Mouse (Mus musculus) hindbrain, embryonic 13.5 days (tissue): ENCODE data around the gene Bag6. TPM values are rescaled to one million over a fixed set of nuclear protein-coding genes. Genes with fewer than 3 reads are reported as not detected.
A peak's percentile ranks its signal among the peaks of the same experiment; 100 is the strongest.

Experiments
- ATAC-seq: fragments of 200-750 bp; cut with Nextera tagmentation; 2 replicates; pipeline ENCODE4 v1.8.0; 2017; ENCODE audit warnings: moderate TSS enrichment; ENCODE audit not compliant: low FRiP score
- H3K27ac ChIP-seq: fragments of 300-500 bp; sonication (generic); 2 replicates; pipeline ENCODE4 v1.5.1; 2015; ENCODE audit warnings: inconsistent platforms, mild to moderate bottlenecking, moderate library complexity
- H3K27me3 ChIP-seq: fragments of 300-500 bp; sonication (generic); 2 replicates; pipeline ENCODE4 v1.6.1; 2015; ENCODE audit warnings: mild to moderate bottlenecking, inconsistent platforms
- H3K36me3 ChIP-seq: fragments of 300-500 bp; sonication (generic); 2 replicates; pipeline ENCODE4 v1.6.1; 2015; ENCODE audit warnings: mild to moderate bottlenecking, inconsistent platforms
- H3K4me1 ChIP-seq: fragments of 300-500 bp; sonication (generic); replicated peaks from 2 replicates; pipeline ENCODE4 v1.6.1; 2015; ENCODE audit warnings: inconsistent platforms
- H3K4me2 ChIP-seq: fragments of 300-500 bp; sonication (generic); 2 replicates; pipeline ENCODE4 v1.6.1; 2015; ENCODE audit warnings: inconsistent platforms, mild to moderate bottlenecking, moderate library complexity
- H3K4me3 ChIP-seq: fragments of 300-500 bp; sonication (generic); 2 replicates; pipeline ENCODE4 v1.5.1; 2015; ENCODE audit warnings: mild to moderate bottlenecking, inconsistent platforms
- H3K9ac ChIP-seq: fragments of 300-500 bp; sonication (generic); 2 replicates; pipeline ENCODE4 v1.6.1; 2015; ENCODE audit warnings: mild to moderate bottlenecking, inconsistent platforms
- H3K9me3 ChIP-seq: fragments of 300-500 bp; sonication (generic); 2 replicates; pipeline ENCODE4 v1.6.1; 2016; ENCODE audit warnings: inconsistent platforms
- WGBS: fragments of 180-500 bp; shearing (Covaris S2); methylation state at CpG from one replicate; pipeline ENCODE4 v1.1.7; 2015; 5-methylcytosine and 5-hydroxymethylcytosine counted together
- microRNA-seq: library from miRNA; unstranded; fragments of <30 nt; microRNA quantifications from one replicate; pipeline ENCODE4, GENCODE M21; 2016
- polyA plus RNA-seq: library from polyadenylated mRNA; unstranded; fragments of >200 nt; fragmentation: Nextera tagmentation; extraction: Ambion mirVana; gene quantifications from 2 replicates; pipeline ENCODE4 v1.2.1, GENCODE M21; 2015

The Bag6 gene
- polyA plus RNA-seq, 1 experiment from 2014 or later = 76.5 TPM

GRCm38 (mm10) chr17:35194844-35195630 is 60.1 kb downstream of the Bag6 start:
- WGBS = 41% methylated on average over 19 of the region's 19 CpGs
- Histone ChIP-seq H3K27me3 (peaks cover 57% of the 10 kb centered on the region), H3K9me3 (no peaks in the 10 kb centered on the region), H3K4me2 (peak overlapping the region; percentile 65), H3K27ac (no peak overlapping the region), H3K4me1 (peaks cover 18% of the 10 kb centered on the region), H3K36me3 (no peaks in the 10 kb centered on the region), H3K4me3 (peak overlapping the region; percentile 40), H3K9ac (peak overlapping the region; percentile 62)
- no peak for ATAC-seq

DNA sequence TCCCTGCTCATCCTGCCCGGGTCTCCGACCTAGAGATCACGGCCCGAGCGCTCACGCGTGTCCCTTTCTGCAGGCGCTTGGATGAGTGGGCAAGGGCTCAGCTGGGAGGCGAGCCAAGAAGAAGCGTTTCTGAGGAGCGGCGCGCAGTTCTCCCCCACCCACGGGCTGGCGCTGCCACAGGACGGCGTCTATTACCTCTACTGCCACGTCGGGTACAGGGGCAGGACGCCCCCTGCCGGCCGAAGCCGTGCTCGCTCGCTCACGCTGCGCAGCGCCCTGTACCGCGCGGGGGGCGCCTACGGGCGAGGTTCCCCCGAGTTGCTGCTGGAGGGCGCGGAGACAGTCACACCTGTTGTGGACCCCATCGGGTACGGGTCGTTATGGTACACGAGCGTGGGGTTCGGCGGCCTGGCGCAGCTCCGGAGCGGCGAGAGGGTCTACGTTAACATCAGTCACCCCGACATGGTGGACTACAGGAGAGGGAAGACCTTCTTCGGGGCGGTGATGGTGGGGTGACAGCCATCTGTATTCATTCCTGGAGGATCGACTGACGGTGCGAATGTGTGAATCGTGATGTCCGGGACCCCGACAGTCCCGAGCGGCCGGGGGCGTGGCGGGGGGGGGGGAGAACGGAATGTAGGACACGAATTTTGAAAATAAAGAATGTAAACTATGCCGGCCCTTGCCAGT is 60.8 kb downstream of the Bag6 start:
- peak; percentile 57; the same call in 1 of the 2 replicates for ATAC-seq
- Histone ChIP-seq H3K4me2 (peak overlapping the region; percentile 65), H3K27ac (no peak overlapping the region), H3K9ac (peak overlapping the region; percentile 62), H3K36me3 (no peaks in the 10 kb centered on the region), H3K9me3 (no peaks in the 10 kb centered on the region), H3K4me3 (peak overlapping the region; percentile 40), H3K27me3 (peaks cover 64% of the 10 kb centered on the region), H3K4me1 (peaks cover 18% of the 10 kb centered on the region)
- 1% methylated on average over 66 of the region's 66 CpGs for WGBS

- peaks cover 18% of the 10 kb centered on the region for H3K4me1 ChIP-seq
- peaks cover 69% of the 10 kb centered on the region for H3K27me3 ChIP-seq
- WGBS = 31% methylated on average over 9 of the region's 9 CpGs
- H3K27ac ChIP-seq = no peak overlapping the region
- peak overlapping the region; percentile 40 for H3K4me3 ChIP-seq
- H3K4me2 ChIP-seq = peak overlapping the region; percentile 65
- ATAC-seq = no peak
- H3K36me3 ChIP-seq = no peaks in the 10 kb centered on the region
- H3K9ac ChIP-seq = no peak overlapping the region
- H3K9me3 ChIP-seq = no peaks in the 10 kb centered on the region
These were observed 61.3 kb downstream of the Bag6 start for GRCm38 (mm10) chr17:35196321-35196641.

Small RNA genes lying within 50 kb of the gene (microRNA-seq; reads per million reads assigned to microRNA genes)
- not detected for gene Mir6973a

Other genes starting within 250 kb of the Bag6 start
- 1.4 and 2.3 TPM in 2 replicates for gene C2, start 236.9 kb upstream of the Bag6 start, polyA plus RNA-seq
- 90.1 and 98.0 TPM in 2 replicates for gene Ehmt2, start 236.7 kb upstream of the Bag6 start, polyA plus RNA-seq
- 0.17 TPM in 1 of 2 replicates, not detected in the other for gene Slc44a4, start 220.7 kb upstream of the Bag6 start, polyA plus RNA-seq
- 30.6 and 31.5 TPM in 2 replicates for gene Neu1, start 203.9 kb upstream of the Bag6 start, polyA plus RNA-seq
- gene Hspa1b, start 175.9 kb upstream of the Bag6 start, polyA plus RNA-seq = 0.26 and 0.32 TPM in 2 replicates
- gene Gm20481, start 165.3 kb upstream of the Bag6 start, polyA plus RNA-seq = not detected in 2 replicates
- gene Hspa1a, start 163.0 kb upstream of the Bag6 start, polyA plus RNA-seq = 4.0 and 4.6 TPM in 2 replicates
- 0.85 and 1.1 TPM in 2 replicates for gene Hspa1l, start 162.5 kb upstream of the Bag6 start, polyA plus RNA-seq
- 112 and 117 TPM in 2 replicates for gene Lsm2, start 153.3 kb upstream of the Bag6 start, polyA plus RNA-seq
- 57.3 TPM in 2 replicates for gene Vars, start 134.2 kb upstream of the Bag6 start, polyA plus RNA-seq
- gene Vwa7, start 118.6 kb upstream of the Bag6 start, polyA plus RNA-seq = 0.16 and 0.18 TPM in 2 replicates
- gene Sapcd1, start 107.2 kb upstream of the Bag6 start, polyA plus RNA-seq = 2.5 and 2.9 TPM in 2 replicates
- 2.7 and 3.5 TPM in 2 replicates for gene Msh5, start 88.4 kb upstream of the Bag6 start, polyA plus RNA-seq
- 100 and 102 TPM in 2 replicates for gene Clic1, start 85.2 kb upstream of the Bag6 start, polyA plus RNA-seq
- 420 and 426 TPM in 2 replicates for gene Ddah2, start 76.1 kb upstream of the Bag6 start, polyA plus RNA-seq
- not detected in 2 replicates for gene Ly6g6c, start 69.8 kb upstream of the Bag6 start, polyA plus RNA-seq
- gene Mpig6b, start 69.0 kb upstream of the Bag6 start, polyA plus RNA-seq = 0.25 and 0.31 TPM in 2 replicates
- gene Ly6g6e, start 58.3 kb upstream of the Bag6 start, polyA plus RNA-seq = 0.45 TPM in 1 of 2 replicates, not detected in the other
- 0.61 and 1.1 TPM in 2 replicates for gene Ly6g6d, start 57.1 kb upstream of the Bag6 start, polyA plus RNA-seq
- 0.19 and 0.28 TPM in 2 replicates for gene Ly6g6f, start 49.6 kb upstream of the Bag6 start, polyA plus RNA-seq
- 86.9 and 93.8 TPM in 2 replicates for gene Abhd16a, start 45.9 kb upstream of the Bag6 start, polyA plus RNA-seq
- 0.36 TPM in 1 of 2 replicates, not detected in the other for gene Ly6g5c, start 26.9 kb upstream of the Bag6 start, polyA plus RNA-seq
- 1.1 and 1.9 TPM in 2 replicates for gene Ly6g5b, start 19.8 kb upstream of the Bag6 start, polyA plus RNA-seq
- 21.6 and 24.4 TPM in 2 replicates for gene Gpank1, start 13.7 kb upstream of the Bag6 start, polyA plus RNA-seq
- gene Csnk2b, start 13.1 kb upstream of the Bag6 start, polyA plus RNA-seq = 317 and 322 TPM in 2 replicates
- gene D17H6S53E, start 8.8 kb upstream of the Bag6 start, polyA plus RNA-seq = 10.2 and 11.2 TPM in 2 replicates
- gene Apom, start 3.1 kb upstream of the Bag6 start, polyA plus RNA-seq = 0.34 and 0.84 TPM in 2 replicates
- 181 and 196 TPM in 2 replicates for gene Prrc2a, start 29.7 kb downstream of the Bag6 start, polyA plus RNA-seq
- gene Aif1, start 40.9 kb downstream of the Bag6 start, polyA plus RNA-seq = 8.7 and 11.6 TPM in 2 replicates
- gene Lst1, start 53.3 kb downstream of the Bag6 start, polyA plus RNA-seq = 6.8 and 8.9 TPM in 2 replicates
- gene Ltb, start 59.3 kb downstream of the Bag6 start, polyA plus RNA-seq = 0.44 and 0.52 TPM in 2 replicates
- gene Tnf, start 66.8 kb downstream of the Bag6 start, polyA plus RNA-seq = not detected in 2 replicates
- gene Lta, start 70.2 kb downstream of the Bag6 start, polyA plus RNA-seq = 0.23 and 0.27 TPM in 2 replicates
- gene Gm16181, start 85.7 kb downstream of the Bag6 start, polyA plus RNA-seq = 0.57 and 0.83 TPM in 2 replicates
- 52.4 and 54.2 TPM in 2 replicates for gene Atp6v1g2, start 98.5 kb downstream of the Bag6 start, polyA plus RNA-seq
- gene Nfkbil1, start 100.6 kb downstream of the Bag6 start, polyA plus RNA-seq = 8.4 and 10.8 TPM in 2 replicates
- 391 and 410 TPM in 2 replicates for gene Ddx39b, start 106.6 kb downstream of the Bag6 start, polyA plus RNA-seq
- gene H2-D1, start 127.6 kb downstream of the Bag6 start, polyA plus RNA-seq = 73.4 and 73.6 TPM in 2 replicates
- gene H2-Q1, start 185.2 kb downstream of the Bag6 start, polyA plus RNA-seq = 0.14 and 0.30 TPM in 2 replicates
- 0.68 and 1.0 TPM in 2 replicates for gene H2-Q2, start 207.1 kb downstream of the Bag6 start, polyA plus RNA-seq
- 1.0 and 1.2 TPM in 2 replicates for gene H2-Q4, start 244.4 kb downstream of the Bag6 start, polyA plus RNA-seq